10 mouse cellular contexts compared by ENCODE assay signal in the genomic region with DNA sequence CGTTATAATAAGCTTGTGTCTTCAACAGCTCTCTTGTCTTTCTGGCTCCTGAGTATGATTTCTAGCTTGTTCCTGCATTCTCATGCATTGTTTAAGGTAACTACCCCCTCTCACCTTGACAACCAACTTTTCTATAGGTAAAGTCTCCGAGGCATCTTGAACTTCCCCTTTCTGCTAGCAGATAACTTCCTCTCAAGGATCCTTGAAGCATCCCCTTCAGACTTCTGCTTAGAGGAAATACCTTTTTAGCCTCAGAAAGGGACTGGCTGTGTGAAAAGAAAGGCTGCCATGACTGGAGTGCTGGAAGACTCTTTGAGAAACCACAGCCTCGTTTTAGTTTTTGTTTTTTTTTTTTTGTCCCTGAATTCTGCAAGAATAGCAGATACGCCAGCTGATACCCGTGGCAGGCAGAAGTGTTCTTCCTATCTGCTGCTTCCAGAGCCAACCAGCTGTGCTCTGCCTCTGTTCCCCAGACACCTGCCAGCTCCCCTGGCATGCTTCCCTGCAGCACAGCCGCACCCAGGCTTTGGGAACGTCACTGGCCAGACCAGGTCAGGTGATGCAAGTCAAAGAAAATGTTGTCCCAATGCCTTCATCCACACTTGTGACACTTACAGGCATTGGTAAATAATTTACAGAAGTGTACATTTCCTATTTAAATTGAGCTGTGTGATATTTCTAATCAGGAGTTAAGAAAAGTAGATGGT. TPM values are rescaled to one million over a fixed set of nuclear protein-coding genes. Genes with fewer than 3 reads are reported as not detected.
A peak's percentile ranks its signal among the peaks of the same experiment; 100 is the strongest.
DNase-seq lines count a peak whose midpoint lies in the region; ATAC-seq and TF ChIP-seq lines count a peak whose summit lies in the region.
"Had no signal": no experiment of that assay in that cellular context is flagged by ENCODE, and none has a peak within 500 bp of the region (broad histone marks: within the 10 kb centered on the region; RNA-seq: fewer than 3 reads in every experiment).

No protein-coding gene starts in this region.

- DNase-seq in frontal cortex, postnatal 36 days (ENCODE audit: low spot score in 2 of 2) = peak; percentile 6 to 8
- DNase-seq in frontal cortex, postnatal 10 days (ENCODE audit: low spot score in 2 of 2) = no peak
- peak; percentile 29 for DNase-seq in right cerebral cortex, adult 18-20 months
- DNase-seq in right cerebral cortex, postnatal 25 days = no peak
- peak; percentile 14 to 22 for DNase-seq in heart, postnatal 36 days
- peak; percentile 6 for DNase-seq in skeletal muscle tissue, adult 2 months (ENCODE audit: low read depth, low spot score)
- DNase-seq in lung, adult 2 months = no peak

- no peaks in the 10 kb centered on the region for H3K27me3 ChIP-seq in hindbrain, embryonic 16.5 days (replicated peaks; ENCODE audit: control insufficient read depth, insufficient read depth, low read length)
- H3K27me3 ChIP-seq: limb, embryonic 15.5 days had no signal

- H3K4me2 ChIP-seq in hindbrain, embryonic 16.5 days (ENCODE audit: low read length) = no peak overlapping the region
- H3K4me2 ChIP-seq: limb, embryonic 15.5 days had no signal

- H3K36me3 ChIP-seq in hindbrain, embryonic 16.5 days (ENCODE audit: control insufficient read depth, insufficient read depth, low read length) = no peaks in the 10 kb centered on the region
- H3K36me3 ChIP-seq: limb, embryonic 15.5 days had no signal

- H3K9me3 ChIP-seq in hindbrain, embryonic 16.5 days (ENCODE audit: control insufficient read depth, low read length) = peaks cover 4% of the 10 kb centered on the region; the same call in 1 of the 2 replicates

- intact Hi-C loops in heart, postnatal 36 days (cut with DNase I) = no loop called here

- no peak for TF ChIP-seq POLR2A in lung, adult 2 months (IDR thresholded peaks at IDR 0.05; ENCODE audit: borderline replicate concordance, extremely low read depth, low read depth, low read length)

- no peak for TF ChIP-seq CTCF in lung, adult 2 months (IDR thresholded peaks at IDR 0.05; ENCODE audit: insufficient read depth, low read length)

- ATAC-seq in hindbrain, embryonic 16.5 days = no peak

- 70% methylated on average over 7 of the region's 7 CpGs for WGBS in hindbrain, embryonic 16.5 days
- WGBS in lung, adult 2 months = 35% methylated on average over 7 of the region's 7 CpGs

- H3K4me3 ChIP-seq in hindbrain, embryonic 16.5 days (ENCODE audit: low read length) = no peak overlapping the region
- no peak overlapping the region for H3K4me3 ChIP-seq in lung, adult 2 months (replicated peaks; ENCODE audit: extremely low read depth, low read depth, low read length)
- H3K4me3 ChIP-seq: limb, embryonic 15.5 days had no signal

- no peak overlapping the region for H3K9ac ChIP-seq in hindbrain, embryonic 16.5 days (ENCODE audit: low read depth, low read length)
- H3K9ac ChIP-seq: limb, embryonic 15.5 days had no signal

- H3K4me1 ChIP-seq in hindbrain, embryonic 16.5 days (ENCODE audit: control insufficient read depth, insufficient read depth, low read depth, low read length) = no peaks in the 10 kb centered on the region
- H3K4me1 ChIP-seq in lung, adult 2 months (ENCODE audit: control insufficient read depth, insufficient read depth, low read length) = no peaks in the 10 kb centered on the region
- H3K4me1 ChIP-seq: limb, embryonic 15.5 days had no signal

- no peak overlapping the region for H3K27ac ChIP-seq in hindbrain, embryonic 16.5 days (ENCODE audit: low read depth, low read length)
- H3K27ac ChIP-seq: limb, embryonic 15.5 days; macrophage had no signal

RNA-seq across cellular contexts. Expression of a gene that starts 49.7 kb away (rescaled TPM):
- 1 to 10 TPM; 3.9 to 5.9 TPM for total RNA-seq in heart, postnatal 36 days (2021)
- polyA plus RNA-seq in hindbrain, embryonic 16.5 days (2015; fragmentation: Nextera tagmentation; extraction: Ambion mirVana) = 11.1 and 13.4 TPM in 2 replicates
- polyA plus RNA-seq in lung, adult 2 months (2012; rRNA removed) = 2.0 and 2.1 TPM in 2 replicates

Comparison
In these comparisons a context has a peak if more than half of its experiments do, and no peak if none do; other contexts are left out.
1. DNase-seq: peak in frontal cortex, postnatal 36 days (2 of 2), right cerebral cortex, adult 18-20 months (single experiment), heart, postnatal 36 days (2 of 2) and skeletal muscle tissue, adult 2 months (single experiment); none in frontal cortex, postnatal 10 days (0 of 2), right cerebral cortex, postnatal 25 days (single experiment) and lung, adult 2 months (single experiment).